Mouse (Mus musculus): ENCODE results near the gene Nucks1.

GRCm38 (mm10) chr1:131886641-131887040 is 23.7 kb upstream of the Nucks1 start:
- TF ChIP-seq CTCF (IDR thresholded peaks at IDR 0.05; ENCODE audit: insufficient read depth, low read length): no peak
- no peak for TF ChIP-seq POLR2A (IDR thresholded peaks at IDR 0.05; ENCODE audit: borderline replicate concordance, extremely low read depth, low read depth, low read length)
